Mouse (Mus musculus): ENCODE measurements around the gene Cers1.

DNA sequence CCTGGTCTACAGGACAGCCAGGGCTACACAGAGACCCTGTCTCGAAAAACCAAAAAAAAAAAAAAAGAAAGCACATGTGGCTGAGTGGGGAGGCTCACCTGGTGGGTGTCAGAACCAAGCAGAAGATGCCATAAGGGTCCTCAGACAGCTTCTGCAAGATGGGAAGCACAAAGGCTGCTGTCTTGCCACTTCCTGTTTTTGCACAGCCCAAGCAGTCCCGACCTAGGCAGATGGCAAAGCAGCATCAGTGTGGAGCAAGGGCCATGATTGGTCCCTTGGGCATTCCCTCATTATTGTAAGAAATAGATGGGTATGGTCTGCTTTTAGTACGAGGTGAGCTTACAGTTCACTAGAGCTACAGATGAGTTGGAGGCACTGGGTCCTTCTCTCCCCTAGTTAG, 14.7 kb upstream of the Cers1 start:
- TF ChIP-seq MYOD1 (IDR thresholded peaks at IDR 0.05; ENCODE audit: control insufficient read depth in 1 of 3, insufficient read length in 2 of 3, low read depth in 2 of 3) (no peak), TCF12 (IDR thresholded peaks at IDR 0.05; ENCODE audit: insufficient read depth, poor library complexity, severe bottlenecking) (no peak), MAX (IDR thresholded peaks at IDR 0.05; ENCODE audit: low read depth) (no peak), POLR2A (IDR thresholded peaks at IDR 0.05; ENCODE audit: insufficient read length, low read depth) (no peak)
